Mouse (Mus musculus) CH12F3 (cell line): Measurements from ENCODE around the gene Sectm1b.
"Not testable (repeated sequence)": the region's sequence is repeated elsewhere in the genome, so short reads cannot be mapped to it uniquely, and the experiment has no call there.

Experiments used
- in situ Hi-C: fragments of 300-500 bp; cut with MboI; formaldehyde crosslinking; loops from 2 replicates; pipeline ENCODE4 v1.14.3; 2020; ENCODE audit warnings: low sequenced_read_pairs

The Sectm1b gene

GRCm38 (mm10) chr11:121063379-121063778 is at the start of gene Sectm1b:
Gene Sectm1b, minus strand, starts transcription at chr11:121063569.
- in situ Hi-C loops = no loop called here

GRCm38 (mm10) chr11:121112091-121112775 is 48.9 kb upstream of the Sectm1b start:
- in situ Hi-C loops = no loop called here

GRCm38 (mm10) chr11:121111601-121112000 is 48.2 kb upstream of the Sectm1b start:
- in situ Hi-C loops = no loop called here

DNA sequence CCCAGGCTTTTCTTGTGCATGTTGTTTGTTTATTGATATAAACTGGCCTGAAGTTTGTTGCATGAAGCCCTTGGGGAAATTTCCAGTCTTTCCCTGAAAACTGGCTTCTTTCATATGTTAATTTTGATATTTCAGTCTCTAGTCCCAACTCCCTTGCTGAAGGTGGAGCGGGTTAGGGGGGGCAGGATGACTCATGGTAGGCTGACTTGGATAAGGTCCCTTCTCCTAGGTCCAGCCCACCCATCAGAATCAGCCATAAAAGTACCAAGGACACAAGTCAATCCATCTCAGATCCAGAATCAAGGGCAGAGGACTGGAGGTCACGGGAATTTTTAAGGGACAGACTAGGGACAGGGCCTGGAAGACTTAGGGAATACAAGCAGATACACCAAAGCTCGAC is 47.7 kb upstream of the Sectm1b start:
- in situ Hi-C loops = no loop called here

- in situ Hi-C loops = no loop called here
Measured at GRCm38 (mm10) chr11:121109986-121110385, 46.6 kb upstream of the Sectm1b start.

DNA sequence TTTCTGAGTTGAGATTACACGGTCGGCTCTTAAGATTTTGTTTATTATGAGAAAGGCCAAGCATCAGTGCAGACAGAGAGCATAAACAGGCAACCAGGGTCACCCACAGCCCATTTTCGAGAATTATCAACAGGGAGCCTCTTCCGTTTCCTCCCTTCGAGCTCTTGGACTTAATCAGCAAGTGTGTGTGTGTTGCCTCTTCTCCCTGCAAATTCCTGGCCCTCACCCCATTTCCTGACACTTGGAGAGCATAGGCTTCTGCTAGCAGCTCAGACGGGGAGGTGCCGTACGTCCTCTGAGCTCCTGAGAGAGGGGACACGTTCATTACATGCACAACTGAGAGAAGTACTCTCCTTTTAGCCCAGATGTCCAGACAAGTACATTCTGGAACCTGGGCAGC is 44.7 kb upstream of the Sectm1b start:
- in situ Hi-C loops = no loop called here

GRCm38 (mm10) chr11:121107242-121107641 is 43.9 kb upstream of the Sectm1b start:
- in situ Hi-C loops = not testable (repeated sequence)

- in situ Hi-C loops = no loop called here
Measured at GRCm38 (mm10) chr11:121101124-121101805, 37.9 kb upstream of the Sectm1b start.

DNA sequence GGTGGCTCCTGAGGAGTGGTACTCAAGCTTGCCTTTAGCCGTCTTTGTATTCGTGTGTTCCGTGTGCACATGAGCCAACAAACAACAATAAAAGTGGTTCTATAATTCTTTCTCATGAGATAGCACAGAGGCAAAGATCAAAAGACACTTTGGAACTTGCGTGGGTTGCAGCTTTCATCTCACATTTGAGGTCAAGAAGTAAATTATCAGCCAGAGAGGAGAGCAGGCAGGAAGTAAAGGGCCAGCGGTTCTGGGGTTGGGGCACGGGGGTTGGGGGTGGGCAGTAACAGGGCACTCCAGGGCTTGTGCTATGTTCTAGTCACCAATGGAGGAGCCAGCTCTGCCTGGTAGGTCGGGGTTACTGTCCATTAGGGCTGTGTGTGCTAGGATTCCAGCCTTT is 37.3 kb upstream of the Sectm1b start:
- in situ Hi-C loops = no loop called here

DNA sequence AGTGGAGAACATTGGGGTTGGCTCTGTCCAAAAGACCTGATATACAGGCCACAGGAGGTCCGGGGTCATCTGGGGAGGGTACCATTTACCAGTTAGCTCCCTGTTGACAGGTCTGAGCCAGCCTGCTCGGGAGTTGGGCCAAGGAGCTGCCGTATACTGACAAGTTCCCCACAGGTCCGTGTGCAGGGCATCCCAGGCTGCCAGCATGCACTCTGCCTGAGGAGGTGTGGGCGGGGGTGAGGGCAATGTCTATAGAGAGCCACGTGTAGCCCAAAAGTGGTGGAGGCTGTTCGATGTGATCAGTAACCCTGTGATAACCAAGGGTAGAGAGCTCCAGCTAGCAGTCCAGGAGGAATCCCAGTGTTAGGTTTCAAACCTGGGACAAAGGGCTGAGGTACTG is 36.4 kb upstream of the Sectm1b start:
- in situ Hi-C loops = no loop called here

DNA sequence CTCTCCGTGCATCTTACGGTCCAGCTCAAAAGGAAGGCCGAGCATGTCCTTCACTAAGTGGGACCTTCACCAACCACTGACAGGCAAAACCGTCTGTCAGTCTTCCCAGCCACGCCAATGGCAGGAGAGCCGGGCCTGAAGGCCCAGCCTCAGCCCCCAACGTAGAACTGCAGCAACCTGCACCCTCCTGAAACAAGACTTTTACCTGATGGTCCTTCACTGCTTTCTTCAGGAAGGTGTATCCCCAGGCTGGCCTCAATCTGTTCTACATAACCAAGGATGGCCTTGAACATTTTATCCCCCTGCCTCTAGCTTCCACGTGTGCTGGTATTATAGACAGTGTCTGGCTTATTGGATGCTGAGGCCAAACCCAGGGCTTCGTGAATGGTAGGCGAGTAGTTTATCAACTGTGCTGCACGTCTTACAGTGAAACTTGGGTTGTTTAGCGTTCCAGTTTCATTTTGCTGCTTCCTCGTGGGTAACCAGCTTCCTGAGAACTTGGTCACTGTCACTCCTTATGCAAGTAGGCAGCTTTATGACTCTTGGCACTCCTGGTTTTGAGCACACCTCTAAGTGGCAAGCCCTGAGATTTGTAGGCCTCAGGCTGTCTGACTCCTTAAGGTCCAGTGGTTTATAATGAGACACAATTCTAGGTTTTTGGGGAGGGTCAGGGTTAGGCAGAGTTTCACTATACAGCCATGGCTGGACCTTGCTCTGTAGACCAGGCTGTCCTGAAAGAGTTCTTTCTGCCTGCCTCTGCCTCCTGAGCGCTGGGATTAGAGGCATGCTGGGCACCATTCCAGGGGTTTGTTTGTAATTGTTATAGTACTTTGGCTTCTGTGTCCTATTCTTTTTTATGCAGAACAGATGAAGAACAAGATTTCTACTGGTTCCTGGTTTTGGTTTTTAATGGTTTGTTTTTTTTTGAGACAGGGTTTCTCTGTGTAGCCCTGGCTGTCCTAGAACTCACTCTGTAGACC is 29.5 kb upstream of the Sectm1b start:
- in situ Hi-C loops = no loop called here

- in situ Hi-C loops = no loop called here
Measured at GRCm38 (mm10) chr11:121090943-121091342, 27.6 kb upstream of the Sectm1b start.

- in situ Hi-C loops = no loop called here
Measured at GRCm38 (mm10) chr11:121089756-121090546, 26.6 kb upstream of the Sectm1b start.

DNA sequence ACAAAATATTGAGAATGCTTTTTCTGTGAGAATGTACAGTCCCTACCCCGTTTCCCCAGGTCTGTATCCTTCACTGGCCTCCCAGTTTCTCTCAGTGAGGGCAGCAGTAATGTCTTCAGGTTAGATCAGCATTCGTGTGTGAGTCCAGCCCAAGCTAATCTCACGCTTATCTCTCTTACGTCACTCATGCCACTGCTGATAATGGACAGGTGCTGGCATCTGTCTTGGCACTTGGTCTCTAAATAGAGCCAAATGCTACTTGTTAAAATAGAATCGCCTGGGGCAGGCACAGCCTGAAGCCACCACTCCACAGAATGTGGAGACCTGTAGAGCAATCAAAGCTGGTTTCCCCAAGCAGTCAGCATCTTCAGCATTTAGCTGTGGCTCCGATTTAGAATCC is 25.6 kb upstream of the Sectm1b start:
- in situ Hi-C loops = no loop called here

DNA sequence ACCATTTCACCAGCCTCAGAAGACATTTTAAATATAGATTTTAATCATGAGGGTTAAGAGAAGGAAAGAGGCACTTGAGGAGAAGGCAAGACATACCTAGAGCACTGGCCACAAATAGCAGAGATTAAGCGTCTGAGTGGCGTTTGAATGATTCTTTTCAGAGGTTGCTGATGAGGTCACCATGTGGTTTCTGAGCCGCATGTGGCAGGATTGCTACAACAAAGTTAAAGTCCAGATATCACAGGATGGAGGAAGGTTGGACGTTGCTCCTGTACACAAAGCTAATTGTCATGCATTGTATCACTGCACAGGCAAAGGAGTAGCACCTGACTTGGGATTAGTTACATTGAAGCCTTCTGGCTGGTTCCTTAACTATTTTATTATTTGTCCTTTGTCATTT is 22.9 kb upstream of the Sectm1b start:
- in situ Hi-C loops = no loop called here

DNA sequence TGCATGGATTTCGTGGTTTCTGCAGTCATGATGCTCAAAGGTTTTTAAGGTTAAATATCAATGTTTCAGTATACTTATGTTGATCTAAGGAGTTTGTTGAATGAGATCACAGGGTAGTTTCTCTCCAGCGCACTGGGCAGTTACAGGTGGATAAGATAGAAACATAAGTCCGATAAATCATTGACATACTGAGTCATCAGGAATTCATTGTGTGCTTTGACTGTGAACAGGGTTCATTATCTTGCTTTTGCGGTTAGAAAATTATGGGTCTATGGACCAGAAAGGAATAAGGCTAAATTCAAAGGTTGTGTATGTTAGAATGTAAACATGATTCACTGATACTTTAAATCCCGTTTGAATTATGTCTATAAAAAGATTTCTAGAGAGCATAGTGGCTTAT is 21.8 kb upstream of the Sectm1b start:
- in situ Hi-C loops = no loop called here

GRCm38 (mm10) chr11:121082857-121083500 is 19.6 kb upstream of the Sectm1b start:
- in situ Hi-C loops = no loop called here

GRCm38 (mm10) chr11:121082250-121082649 is 18.9 kb upstream of the Sectm1b start:
- in situ Hi-C loops = no loop called here

DNA sequence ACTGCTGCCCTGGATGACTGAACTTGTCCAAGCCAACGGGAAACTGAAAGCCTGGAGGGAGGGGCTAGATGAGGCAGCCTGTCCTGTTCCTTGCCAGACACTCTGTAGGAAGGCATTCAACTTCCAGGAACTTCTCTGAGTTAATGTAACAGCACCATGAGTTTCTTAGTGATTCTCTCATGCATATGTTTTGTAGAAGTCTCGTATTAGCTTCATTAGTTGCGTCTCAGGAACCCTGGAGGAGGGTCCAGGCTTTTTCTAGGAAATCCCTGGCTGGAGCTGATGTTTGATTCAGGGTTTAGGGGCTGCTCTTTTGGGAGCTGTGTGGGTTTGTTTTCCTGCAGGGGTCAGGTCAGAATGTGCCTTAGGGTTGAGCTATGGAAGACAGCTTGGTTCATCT is 17.8 kb upstream of the Sectm1b start, which contains the start of gene Sectm1a:
TSS of gene Sectm1a (minus strand) at position 101 of the 400 bp plus-strand sequence.
- in situ Hi-C loops = no loop called here

DNA sequence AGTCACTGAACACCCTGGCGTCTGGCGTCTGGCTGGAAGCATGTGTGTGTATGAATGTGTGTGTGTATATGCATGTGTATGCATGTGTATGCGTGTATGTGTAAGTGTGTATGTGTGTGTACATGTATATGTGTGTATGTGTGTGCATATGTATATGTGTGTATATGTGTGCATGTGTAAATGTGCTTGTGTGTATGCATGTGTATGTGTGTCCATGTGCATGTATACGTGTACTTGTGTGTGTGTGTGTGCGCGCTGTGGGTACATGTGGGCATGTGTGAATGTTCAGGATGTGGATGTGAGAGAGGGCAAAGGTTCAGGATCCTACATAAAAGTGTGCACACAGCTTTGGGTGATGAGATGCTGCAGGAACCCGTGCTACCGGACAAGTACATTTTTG is 17.0 kb upstream of the Sectm1b start:
- in situ Hi-C loops = no loop called here
